Mouse (Mus musculus) kidney, postnatal 10 days (tissue): ENCODE results near the gene Zswim4.
A peak's percentile ranks its signal among the peaks of the same experiment; 100 is the strongest.

Source experiments
- DNase-seq: peaks from one replicate; pipeline ENCODE4 v3.0.0; 2021; ENCODE audit warnings: mixed read lengths

Gene Zswim4

GRCm38 (mm10) chr8:84180530-84181190 is 56.2 kb downstream of the Zswim4 start:
- peak; percentile 78 for DNase-seq

GRCm38 (mm10) chr8:84179946-84180345 is 56.9 kb downstream of the Zswim4 start:
- no peak for DNase-seq

GRCm38 (mm10) chr8:84178592-84178991 is 58.3 kb downstream of the Zswim4 start:
- no peak for DNase-seq

- DNase-seq = no peak
These were observed 59.5 kb downstream of the Zswim4 start for GRCm38 (mm10) chr8:84177405-84177804.

DNA sequence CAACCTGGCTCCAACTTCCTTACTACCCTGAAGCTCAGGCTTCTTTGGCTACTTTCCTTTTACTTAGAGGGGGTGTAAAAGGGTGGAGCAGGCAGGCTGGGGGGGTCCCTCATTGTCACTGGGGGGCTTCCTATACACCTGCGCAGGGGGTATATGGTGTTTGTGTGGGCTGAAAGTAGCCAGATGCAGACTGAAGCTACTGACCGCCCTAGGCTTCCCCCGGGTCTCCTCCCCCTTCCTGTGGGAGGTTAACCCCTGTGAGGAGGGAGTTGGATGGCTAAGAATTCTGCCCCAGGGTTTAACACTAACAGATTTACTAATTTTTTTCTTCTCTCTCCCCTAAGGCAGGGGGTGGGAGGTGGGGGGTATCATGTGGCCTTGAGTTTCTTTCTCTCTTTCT is 60.3 kb downstream of the Zswim4 start:
- DNase-seq = peak; percentile 24

GRCm38 (mm10) chr8:84173861-84174260 is 63.0 kb downstream of the Zswim4 start:
- DNase-seq = peak; percentile 49

DNA sequence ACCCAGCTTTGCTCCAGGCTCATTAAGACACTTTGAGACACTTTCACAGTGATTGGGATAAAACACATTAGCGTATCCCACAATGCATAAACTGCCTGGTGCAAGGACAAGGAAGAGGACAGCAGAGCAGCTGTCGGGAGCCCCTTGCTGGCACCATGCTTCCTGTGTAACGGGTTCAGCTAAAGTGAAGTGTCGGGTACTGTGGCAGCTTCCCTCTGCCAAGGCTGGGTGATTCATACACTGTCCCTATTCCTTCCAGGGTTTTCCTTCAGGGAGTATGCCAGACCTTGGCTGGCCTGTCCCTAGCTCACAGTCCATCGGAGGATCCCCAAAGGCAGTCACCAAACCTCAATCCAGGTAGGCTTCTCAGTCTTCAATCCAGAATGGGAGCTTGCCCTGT is 66.8 kb downstream of the Zswim4 start:
- no peak for DNase-seq

- no peak for DNase-seq
These were observed 69.2 kb downstream of the Zswim4 start for GRCm38 (mm10) chr8:84167696-84168095.
